Mouse (Mus musculus) CD4-positive naive resting alpha-beta T cell, adult 57 days (primary cell): Measurements from ENCODE around the gene Mylk2. TPM values are rescaled to one million over a fixed set of nuclear protein-coding genes. Genes with fewer than 3 reads are reported as not detected.

Source experiments
- total RNA-seq: library from RNA; stranded (reverse); gene quantifications from one replicate; pipeline ENCODE4 v1.2.4, GENCODE M21; 2023

Mylk2 gene
- total RNA-seq: not detected

GRCm38 (mm10) chr2:152911031-152911430 is at the start of gene Mylk2:
Mylk2 (plus strand) TSS chr2:152911352.

GRCm38 (mm10) chr2:152933048-152933447 is 21.9 kb downstream of the Mylk2 start, which contains the start of gene Foxs1:
Foxs1 (minus strand) TSS chr2:152933208.

GRCm38 (mm10) chr2:152951065-152951849 is 40.1 kb downstream of the Mylk2 start, which contains the start of gene Dusp15:
Dusp15 (minus strand) TSS chr2:152951698.

GRCm38 (mm10) chr2:152962091-152962793 is 51.1 kb downstream of the Mylk2 start, which contains the start of gene Ttll9:
Ttll9 (plus strand) TSS chr2:152962485.

Other genes starting within 250 kb of the Mylk2 start
- 151 TPM for gene H13, start 241.9 kb upstream of the Mylk2 start, total RNA-seq
- gene Mcts2, start 224.3 kb upstream of the Mylk2 start, total RNA-seq: 28.4 TPM
- 2.8 TPM for gene Id1, start 175.1 kb upstream of the Mylk2 start, total RNA-seq
- gene Cox4i2, start 157.2 kb upstream of the Mylk2 start, total RNA-seq: not detected
- gene Bcl2l1, start 79.6 kb upstream of the Mylk2 start, total RNA-seq: 22.7 TPM
- 0.30 TPM for gene Tpx2, start 63.4 kb upstream of the Mylk2 start, total RNA-seq
- not detected for gene Foxs1, start 21.9 kb downstream of the Mylk2 start, total RNA-seq
- not detected for gene Dusp15, start 40.3 kb downstream of the Mylk2 start, total RNA-seq
- gene Ttll9, start 51.1 kb downstream of the Mylk2 start, total RNA-seq: not detected
- gene Pdrg1, start 104.1 kb downstream of the Mylk2 start, total RNA-seq: 77.5 TPM
- gene Xkr7, start 120.5 kb downstream of the Mylk2 start, total RNA-seq: not detected
- gene Ccm2l, start 154.6 kb downstream of the Mylk2 start, total RNA-seq: 3.0 TPM
- 7.9 TPM for gene Hck, start 197.1 kb downstream of the Mylk2 start, total RNA-seq
- gene Tm9sf4, start 250.0 kb downstream of the Mylk2 start, total RNA-seq: 75.0 TPM